Mouse (Mus musculus) forelimb bud, embryonic 11.5 days (tissue): Measurements from ENCODE around the gene Zmat3.

Experiments used
- DNase-seq: peaks from one replicate; pipeline ENCODE4 v3.0.0-alpha.2; 2012; ENCODE audit warnings: low read depth, low spot score

Zmat3 gene

DNA sequence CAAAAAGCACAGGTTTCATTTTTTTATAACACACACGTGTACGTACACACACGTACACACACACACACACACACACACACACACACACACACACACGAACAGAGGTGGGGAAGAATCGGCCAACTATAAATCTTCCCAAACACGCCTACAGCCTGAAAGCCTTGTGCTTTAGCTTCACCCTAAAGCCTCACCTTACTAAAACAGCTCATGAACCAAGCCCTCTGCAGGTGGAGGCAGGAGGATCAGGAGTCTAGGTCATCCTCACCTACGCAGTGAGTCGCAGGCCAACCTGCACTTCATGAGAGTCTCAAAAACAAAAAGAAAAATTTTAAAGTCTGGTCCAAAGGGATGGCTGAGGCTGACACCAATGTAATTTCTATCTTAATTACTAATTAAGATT is 6.7 kb upstream of the Zmat3 start:
- DNase-seq, result no peak

DNA sequence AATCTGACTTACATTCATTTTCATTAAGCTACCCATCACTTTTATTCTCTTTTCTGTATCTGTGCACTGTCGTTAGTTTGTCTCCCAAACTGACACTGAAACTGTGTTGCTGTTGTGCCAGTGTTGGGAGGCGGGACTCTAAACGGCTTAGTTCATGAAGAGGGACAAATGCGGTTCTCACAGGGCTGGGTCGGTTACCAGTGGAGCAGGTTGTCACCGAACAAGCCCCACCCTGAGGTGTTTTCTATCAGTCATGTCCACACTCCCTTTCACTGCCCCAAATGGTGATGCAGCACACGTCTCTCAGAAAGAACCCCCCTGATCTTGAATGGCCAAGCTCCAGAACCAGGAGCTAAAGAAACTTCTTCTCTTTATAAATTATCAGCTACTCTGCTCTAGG is 6.1 kb upstream of the Zmat3 start:
- no peak for DNase-seq

DNA sequence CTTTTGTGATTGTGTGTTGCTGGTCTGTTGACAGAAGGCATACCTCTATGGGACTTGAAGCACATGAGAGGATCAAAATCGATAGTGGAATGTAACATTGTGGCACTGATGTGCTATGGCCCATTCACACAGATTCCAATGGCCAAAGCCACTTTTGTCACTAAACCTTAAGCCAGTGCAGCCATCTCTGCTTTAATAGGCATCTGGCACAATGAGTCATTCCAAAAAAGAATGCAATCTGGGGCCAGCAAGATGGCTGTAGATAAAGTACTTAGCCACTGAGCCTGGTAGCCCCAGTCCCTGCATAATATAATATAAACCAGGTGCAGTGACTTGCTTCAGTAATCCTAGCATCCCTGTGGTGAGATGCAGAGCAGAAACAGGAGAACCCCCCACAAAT is 1.7 kb upstream of the Zmat3 start:
- peak; percentile 26 for DNase-seq

DNA sequence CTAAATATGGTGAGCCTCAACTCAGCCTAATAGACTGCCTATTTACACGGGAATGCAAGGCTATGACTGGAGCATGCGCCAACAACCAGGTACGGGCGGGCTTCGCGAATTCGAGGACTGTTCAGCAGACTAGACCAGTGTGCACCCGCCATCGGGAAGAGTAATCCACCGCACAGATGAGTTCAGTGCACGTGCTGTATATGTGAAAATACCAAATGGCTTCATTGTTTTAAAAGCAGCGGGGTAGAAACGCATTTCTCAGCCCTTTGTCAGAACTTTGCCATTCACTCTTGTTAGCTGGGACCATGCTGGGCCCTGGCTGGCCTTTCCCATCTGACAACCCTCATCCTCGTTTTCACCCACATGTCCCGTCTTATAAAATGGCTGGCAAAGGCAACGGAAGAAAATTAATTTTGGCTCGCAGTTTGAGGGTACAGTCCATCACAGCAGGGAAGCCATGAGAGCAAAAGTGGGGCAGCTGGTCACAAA is 476 bp upstream of the Zmat3 start:
- no peak for DNase-seq

DNA sequence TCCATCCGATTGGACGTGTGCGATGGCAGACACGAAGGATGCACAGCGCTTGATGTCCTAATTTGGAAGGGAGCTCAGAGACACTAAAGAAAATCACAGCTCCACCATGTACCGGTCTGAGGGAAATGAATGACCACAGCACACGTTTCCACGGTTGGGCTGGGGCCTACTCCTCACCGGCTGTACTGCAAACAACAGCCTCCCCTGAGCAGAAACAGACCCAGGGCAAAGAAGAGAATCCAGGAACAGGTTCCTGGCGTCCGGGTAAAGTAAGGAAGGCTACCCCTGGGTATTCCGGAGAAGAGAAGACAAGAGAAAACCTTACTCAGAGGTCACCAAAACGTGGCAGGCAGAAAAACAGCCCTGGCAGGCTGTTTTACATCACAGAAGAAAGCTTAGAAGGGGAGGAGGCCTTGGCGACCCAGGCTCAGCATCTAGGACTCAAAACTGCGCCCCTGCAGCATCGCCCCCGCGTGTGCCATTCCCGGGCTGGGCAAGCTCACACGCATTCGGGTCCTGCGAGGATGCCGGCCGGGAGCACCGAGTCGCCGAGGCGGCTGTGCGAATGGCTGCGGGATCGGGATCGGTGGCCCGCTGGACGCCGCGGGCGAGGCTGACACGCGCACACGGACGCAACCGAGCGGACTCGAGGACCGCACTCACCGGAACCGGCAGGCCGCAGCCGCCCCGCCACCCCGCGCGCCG is 821 bp downstream of the Zmat3 start:
- peak; percentile 50 for DNase-seq

DNA sequence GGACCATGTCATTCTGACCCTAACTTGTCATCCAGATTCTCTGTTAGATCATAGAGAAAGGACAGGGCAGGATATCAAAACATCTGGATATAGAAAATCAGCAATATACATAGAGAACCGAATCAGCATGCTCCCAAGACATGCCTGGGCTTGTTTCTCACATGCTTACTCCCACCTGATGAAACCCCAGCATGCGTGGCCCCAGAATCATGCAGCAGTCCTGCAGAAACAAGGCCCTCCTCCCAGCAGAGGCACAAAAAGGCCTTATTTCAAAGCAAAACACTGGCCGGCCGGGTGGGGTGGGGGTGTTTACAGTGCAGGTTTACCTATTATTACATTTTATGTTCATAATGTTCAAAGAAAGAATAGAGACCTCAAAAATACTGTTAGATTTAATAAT is 1.6 kb downstream of the Zmat3 start:
- DNase-seq, result no peak

DNA sequence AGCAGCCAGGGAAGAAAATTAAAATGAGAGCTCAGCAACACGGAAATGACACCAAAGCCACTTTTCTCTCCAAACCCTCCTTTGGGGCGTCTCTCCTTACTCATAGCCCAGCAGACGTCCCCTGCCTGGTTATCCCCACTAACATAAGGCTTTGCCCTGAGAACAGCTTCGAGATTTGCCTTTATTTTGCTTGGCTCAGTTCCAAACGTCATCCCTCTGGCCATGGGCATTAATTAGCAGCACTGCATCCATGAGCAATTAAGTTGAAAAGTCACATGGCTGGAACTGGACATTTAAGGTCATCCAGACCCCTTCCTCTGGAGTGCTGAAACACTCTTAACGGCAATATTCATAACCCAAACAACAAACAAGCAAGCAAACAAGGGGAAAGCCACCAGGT is 4.6 kb downstream of the Zmat3 start:
- peak; percentile 3 for DNase-seq

DNA sequence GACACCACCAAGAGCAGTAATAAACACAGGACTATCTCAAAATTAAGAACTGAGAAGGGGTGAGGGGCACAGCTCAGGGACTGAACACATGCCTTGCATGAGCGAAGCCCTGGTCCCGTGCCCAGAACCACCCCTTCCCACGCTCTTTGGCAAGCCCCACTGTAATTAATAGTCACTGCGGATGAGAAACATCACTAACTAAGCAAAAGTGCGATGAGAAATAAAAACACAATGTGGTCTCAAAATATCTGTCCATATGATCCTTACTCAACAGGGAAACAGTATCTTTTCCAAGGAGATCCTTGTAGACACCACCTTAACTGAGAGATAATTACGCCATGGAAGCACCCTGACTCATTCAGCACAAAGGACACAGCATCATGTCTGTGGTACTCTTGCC is 17.9 kb downstream of the Zmat3 start:
- no peak for DNase-seq

DNA sequence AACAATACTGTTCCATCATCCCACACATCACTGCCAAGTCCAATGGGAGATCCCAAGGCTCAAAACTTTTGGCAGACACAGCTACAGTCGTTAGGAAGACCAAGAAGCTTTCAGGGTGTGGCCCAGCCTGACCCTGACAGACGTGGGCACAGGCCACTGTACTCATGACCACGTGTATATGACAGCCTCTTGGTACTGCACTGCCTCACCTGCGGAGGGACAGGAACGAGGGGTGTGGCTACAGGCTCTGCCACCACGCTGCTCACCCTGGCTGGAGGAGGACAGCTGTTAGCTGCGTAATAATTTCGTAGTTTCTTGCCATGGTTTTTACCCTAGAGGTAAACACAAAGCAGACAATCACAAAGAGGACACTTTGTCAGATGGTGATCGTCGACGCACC is 20.6 kb downstream of the Zmat3 start:
- DNase-seq, result no peak

DNA sequence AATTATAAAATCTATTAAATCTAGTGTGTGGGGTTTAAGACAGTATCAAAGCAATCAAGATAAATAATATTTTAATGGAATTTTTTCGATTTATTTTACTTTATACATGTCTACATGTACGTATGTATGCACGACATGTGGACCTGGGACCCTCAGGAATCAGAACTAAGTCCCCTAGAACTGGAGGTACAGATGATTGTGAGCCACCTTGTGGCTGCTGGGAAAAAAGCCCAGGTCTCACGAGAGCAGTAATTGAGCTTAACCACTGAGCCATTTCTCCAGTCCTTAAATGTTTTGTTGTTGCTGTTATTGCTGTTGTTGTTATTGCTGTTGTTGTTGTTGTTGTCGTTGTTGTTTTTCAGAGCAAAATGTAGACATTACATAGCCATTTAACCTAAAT is 21.0 kb downstream of the Zmat3 start:
- DNase-seq, result no peak

DNA sequence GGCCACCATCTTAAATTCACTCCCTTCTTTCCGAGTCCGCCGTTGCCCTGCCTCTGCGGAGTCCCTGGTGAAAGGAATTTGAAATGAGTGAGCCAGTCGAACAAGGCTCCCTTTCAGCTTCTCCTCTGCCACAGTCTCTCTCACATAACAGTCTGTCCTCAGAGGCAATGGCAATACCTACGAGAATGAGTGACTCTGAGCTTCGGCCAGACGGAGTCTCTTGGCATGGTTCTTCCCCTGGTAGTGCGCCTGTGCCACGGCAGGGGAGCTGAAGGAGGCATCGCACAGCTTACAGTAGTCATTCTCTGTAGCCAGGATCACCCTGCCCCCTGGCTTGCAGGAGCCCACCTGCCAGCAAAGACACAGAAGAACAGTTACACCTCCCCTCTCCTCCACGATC is 22.4 kb downstream of the Zmat3 start:
- DNase-seq, result no peak

DNA sequence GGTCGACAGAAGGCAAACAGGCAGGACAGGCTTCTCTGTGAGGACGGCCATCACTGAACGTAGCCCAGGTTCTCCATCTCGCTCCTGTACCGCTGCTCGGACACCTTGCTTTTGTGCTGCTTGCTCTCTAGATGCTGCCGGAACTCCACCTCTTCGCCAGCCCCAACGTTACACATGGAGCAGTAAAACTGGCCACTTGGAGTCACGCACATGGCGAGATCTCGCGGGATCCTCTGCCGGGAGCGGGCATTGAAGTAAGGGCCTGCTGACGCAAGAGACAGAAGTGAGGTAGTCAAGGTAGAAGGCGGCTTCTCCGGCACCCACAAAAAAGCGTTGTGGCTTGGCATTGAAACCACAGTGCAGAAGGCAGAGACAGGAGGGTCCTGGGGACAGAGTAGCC is 24.4 kb downstream of the Zmat3 start:
- DNase-seq, result no peak

DNA sequence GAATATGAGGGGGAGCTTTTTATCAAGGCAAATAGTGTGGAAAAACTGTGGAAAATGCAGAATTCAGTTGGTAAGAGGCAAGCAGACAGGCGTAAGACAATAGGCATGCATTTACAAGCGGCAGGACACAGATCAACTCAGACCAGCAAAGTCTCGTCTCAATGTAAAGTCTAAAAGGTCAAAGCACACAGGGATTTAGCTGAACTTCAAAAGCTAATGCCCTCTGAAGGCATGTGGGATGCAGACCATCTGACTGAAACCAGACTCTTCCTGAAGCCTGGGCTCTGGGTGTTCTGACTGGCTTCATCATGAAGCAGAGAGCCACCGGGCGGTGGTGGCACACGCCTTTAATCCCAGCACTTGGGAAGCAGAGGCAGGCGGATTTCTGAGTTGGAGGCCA is 27.6 kb downstream of the Zmat3 start:
- DNase-seq, result no peak

DNA sequence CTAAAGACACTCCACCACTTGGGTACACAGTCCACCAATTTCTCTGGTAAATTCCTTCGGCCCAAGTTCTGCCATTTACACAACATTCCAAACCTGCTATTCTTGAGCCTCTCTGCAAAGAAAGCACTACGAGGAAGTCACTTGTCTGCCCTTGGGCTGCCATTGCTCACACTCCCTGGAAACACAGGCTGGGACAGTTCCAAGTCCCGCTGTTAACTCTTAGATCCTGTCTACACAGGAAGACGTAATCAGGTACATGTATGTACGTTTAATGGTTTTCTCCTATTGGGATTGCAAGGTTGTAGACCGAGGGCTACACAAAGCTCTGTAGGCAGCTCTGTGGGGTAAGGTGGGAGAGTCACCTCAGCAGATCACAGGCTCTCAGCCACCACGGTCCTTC is 28.0 kb downstream of the Zmat3 start:
- DNase-seq, result no peak

DNA sequence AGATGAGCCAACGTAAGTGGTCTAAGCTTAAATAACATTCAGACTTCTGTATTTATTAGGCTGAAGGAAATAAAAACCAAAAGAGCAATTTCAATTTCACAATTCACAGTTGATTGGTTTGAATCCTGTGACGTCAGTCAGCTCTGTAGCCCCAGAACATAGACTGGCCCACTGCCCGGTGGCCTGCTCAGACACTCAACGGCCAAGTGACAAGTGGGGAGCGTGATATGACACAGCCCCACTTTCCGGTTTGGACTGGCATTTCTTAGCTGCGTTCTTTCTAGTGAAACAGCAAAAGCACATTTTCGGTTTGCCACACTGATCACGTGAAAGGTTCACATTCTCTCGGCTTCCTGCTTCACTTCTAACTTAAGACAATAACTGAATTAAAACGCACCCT is 30.9 kb downstream of the Zmat3 start:
- DNase-seq, result no peak

DNA sequence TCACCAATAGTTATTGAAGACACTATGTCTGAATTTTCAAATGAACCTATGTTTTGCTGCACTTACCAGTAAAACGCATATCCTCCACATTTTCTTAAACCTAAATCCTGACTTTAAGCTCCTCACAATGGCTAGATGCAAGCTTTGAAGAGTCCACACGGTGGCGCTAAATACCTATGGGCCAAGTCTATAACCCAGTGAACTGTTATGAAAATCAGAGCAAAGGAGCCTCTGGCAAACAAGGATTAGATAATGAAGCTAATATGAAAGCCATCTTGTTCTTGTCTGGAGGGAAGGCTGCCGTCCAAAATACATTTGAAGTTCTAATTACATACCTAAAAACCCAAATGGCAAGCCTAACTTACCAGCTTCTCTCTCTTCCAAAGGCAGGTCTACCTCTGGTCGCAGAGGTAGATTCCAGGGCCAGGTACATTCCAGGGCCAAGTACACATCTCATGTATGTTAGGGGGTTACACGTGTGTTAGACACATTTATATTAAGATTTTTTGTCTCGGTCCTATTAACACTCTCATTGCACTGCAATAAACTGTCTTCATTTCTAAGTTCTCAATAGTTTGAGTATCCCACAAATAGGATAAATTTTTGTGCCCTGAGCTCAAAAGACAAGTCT is 32.2 kb downstream of the Zmat3 start:
- DNase-seq, result peak; percentile 76

DNA sequence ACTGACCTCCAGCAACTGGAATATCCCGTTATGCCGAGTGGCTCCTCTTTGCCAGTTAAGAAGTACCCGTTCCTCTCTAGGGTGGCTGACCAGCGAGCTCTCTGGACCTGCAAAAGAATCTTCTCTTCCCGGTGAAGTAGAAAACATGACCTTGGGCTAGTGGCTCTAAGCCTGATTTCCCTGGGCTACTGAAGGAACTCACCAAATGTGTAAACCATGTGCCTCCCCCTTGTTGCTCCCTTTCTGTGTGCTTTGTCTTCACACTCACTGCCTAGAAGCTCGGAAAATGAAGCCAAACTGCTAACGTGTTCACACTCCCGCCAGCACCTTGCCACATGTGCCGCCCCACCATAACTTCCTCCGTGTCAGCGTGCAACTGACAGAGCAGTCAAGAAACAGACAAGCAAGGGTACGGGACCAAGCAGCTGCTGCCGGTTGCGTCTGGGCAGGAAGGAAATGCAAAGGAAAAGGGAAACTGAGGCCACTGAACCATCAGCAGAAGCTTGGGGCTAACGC is 47.9 kb downstream of the Zmat3 start:
- no peak for DNase-seq

DNA sequence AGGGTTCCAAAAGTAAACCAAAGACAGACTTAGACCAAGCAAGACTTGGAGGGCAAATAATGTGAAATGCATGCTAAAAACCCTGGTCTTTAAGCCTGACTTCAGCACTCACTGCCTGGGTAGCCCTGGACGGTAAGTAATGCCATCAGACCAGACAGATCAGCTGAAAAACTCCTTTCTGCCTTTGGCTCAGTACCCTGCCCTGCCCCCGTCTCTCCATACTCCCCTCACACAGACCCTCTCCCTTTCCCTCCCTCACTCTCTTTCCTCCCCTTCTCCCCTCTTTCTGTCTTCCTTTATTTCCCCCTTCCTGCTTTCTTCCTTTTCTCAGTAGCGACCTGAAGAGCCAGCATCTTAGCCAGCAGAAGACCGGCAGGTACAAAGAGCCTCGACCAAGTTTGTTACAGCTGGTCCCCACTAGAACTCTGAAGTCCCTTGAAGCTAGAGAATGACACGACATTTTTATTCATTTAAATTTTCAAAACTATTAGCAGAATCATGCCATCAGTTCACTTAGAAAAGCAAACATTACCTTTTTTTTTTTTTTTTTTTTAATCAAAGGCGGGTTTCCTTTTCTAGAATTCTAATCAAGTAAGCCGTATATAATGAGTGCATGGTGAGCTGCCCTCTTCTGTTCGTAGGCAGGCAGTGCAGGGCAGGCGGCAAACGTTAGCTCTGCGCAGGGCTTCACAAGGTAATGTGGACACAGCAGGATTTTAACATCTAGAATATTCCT is 48.5 kb downstream of the Zmat3 start:
- DNase-seq, result peak; percentile 32

DNA sequence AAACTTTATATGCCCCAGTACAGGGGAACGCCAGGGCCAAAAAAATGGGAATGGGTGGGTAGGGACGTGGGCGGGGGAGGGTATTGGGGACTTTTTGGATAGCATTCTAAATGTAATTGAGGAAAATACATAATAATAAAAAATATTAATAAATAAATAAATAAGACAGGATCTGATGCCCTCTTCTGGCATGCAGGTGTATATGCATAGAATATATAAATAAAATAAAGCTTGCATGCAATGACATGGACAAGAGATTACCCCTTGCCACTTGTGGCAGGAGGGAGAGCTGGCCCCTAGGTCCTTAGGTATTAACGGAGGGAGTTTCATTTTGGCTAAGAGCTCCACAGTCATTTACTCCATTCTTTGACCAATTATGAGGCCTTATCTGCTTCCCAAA is 51.1 kb downstream of the Zmat3 start:
- DNase-seq, result no peak

DNA sequence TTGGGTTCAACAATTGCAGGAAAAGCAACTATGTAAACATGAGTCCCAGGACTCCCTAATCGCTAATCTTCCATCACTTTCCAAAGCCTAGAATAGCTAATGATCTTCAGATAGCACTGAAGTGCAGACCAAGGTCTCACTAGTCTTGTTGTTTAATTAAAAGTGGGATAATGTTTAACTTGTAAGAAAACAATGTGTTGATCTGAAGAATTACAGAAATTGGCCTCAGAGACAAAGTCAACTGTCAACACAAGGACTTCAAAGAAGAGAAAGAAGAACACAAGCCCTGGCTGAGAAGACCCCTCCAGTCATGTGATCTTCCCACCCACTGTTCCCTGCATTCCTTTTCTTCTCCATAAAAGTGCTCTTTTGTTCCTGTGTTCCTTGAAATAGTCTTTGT is 61.6 kb downstream of the Zmat3 start:
- no peak for DNase-seq

DNA sequence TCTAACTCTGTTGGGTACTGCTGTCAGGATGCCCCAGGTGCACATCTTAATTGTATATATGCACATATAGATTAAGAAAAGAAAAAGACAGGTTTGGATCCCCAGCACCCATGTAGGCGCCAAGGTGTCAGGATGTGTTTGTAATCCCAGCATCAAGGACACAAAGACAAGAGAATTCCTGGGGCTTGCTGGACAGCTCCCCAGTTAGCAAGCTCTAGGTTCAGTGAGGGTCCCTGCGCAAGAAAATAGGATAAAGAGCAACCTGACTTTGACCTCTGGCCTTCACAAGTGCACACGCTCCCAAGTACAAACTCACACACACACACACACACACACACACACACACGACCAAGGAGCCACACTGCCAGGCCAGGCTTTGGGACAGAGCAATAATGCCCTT is 73.8 kb downstream of the Zmat3 start:
- no peak for DNase-seq
